Mouse (Mus musculus) megakaryocyte-erythroid progenitor cell, adult 5 weeks (primary cell): Measurements from ENCODE around the gene Fbxw11. TPM values are rescaled to one million over a fixed set of nuclear protein-coding genes. Genes with fewer than 3 reads are reported as not detected.

ENCODE experiments used
- polyA plus RNA-seq: library from polyadenylated mRNA; stranded (reverse); fragments of >175 nt; gene quantifications from 2 replicates; pipeline ENCODE4 v1.2.3, GENCODE M21; 2012

The Fbxw11 gene
- 19.6 and 29.7 TPM in 2 replicates for polyA plus RNA-seq

GRCm38 (mm10) chr11:32642249-32642876 is at the start of gene Fbxw11:
Gene Fbxw11, plus strand, starts transcription at chr11:32642724.

Other genes with a start within 250 kb of the Fbxw11 start
- gene Ubtd2, start 187.4 kb upstream of the Fbxw11 start, polyA plus RNA-seq, result 5.7 and 11.8 TPM in 2 replicates
- gene Efcab9, start 110.6 kb upstream of the Fbxw11 start, polyA plus RNA-seq, result not detected in 2 replicates
- gene Stk10, start 109.4 kb upstream of the Fbxw11 start, polyA plus RNA-seq, result 25.0 and 26.8 TPM in 2 replicates
- not detected in 2 replicates for gene Smim23, start 181.9 kb downstream of the Fbxw11 start, polyA plus RNA-seq